Mouse (Mus musculus) embryo, embryonic 11 days (tissue): ENCODE results near the gene Dnph1.
A peak's percentile ranks its signal among the peaks of the same experiment; 100 is the strongest.
"Not testable (repeated sequence)": the region's sequence is repeated elsewhere in the genome, so short reads cannot be mapped to it uniquely, and the experiment has no call there.

Experiments
- DNase-seq: peaks from one replicate; pipeline ENCODE4 v3.0.0-alpha.2; 2015

The Dnph1 gene

DNA sequence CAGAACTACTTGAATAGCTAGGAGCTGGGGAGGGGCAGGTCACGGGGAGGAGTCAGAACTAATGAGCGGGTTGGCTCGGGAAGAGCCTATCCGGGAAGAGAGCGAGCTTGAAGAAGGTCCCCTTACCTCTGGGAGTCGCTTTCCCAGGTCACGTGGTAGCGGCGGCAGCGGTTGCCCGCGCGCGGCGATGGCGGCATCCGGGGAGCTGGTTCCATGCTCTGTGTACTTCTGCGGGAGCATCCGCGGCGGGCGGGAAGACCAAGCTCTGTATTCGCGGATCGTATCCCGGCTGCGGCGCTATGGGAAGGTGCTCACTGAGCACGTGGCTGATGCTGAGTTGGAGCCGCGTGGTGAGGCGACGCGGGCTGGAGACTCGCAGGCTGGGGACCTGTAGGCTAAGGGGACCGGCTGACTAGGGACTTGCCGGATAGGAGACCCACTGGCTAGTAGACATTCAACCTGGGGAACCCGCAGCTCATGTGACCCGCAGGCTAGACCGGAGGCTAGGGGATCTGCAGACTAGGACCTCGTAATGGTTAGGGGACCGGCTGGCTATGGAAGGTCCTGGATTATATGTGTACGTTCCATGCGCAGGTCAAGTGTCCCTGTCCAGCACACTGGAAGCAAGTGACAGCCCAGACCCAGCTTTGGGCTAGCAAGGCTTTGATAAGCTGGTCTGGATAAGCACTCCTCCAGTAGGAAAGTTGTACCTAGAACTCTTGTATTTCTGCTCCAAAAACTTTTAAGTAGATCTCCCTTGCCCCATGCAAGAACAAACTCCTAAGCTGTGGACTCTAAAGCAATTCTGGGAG, at the start of gene Dnph1:
Gene Dnph1, plus strand, starts transcription at position 89 of the 812 bp plus-strand sequence.
- peak; percentile 94 for DNase-seq

GRCm38 (mm10) chr17:46452683-46453082, 43.8 kb upstream of the Dnph1 start:
- DNase-seq: no peak

DNA sequence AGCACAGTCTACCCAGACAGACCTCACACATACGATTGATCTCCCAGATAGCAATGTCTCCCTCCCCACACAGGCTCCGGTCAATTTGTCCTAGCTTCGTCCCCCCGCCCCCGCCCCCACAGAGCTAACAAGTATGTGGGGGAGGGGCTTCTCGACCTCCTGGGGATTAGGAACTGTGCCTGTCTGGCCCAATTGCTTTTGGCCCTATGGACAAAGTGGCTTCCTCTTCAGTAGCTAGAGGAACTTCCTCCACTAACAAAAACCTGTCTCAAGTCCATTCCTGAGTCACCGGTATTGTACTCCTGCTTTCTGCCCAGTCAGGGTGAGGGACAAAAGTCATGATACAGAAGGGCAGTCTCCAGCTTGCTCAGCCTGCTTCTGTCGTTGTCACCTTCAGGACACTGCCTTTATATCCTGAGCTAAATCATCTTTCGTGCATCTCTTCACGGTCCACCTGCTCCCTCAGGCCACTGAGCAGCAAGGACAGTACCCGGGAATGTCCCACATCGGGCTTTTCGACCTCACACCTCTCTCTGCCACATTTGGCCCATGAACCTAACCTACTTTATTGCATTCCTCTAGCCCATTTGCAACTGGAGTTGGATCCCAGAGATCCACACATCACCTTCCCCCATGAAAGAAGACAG, 43.1 kb upstream of the Dnph1 start:
- DNase-seq: peak; percentile 27

GRCm38 (mm10) chr17:46453970-46454411, 42.5 kb upstream of the Dnph1 start:
- peak; percentile 39 for DNase-seq

DNA sequence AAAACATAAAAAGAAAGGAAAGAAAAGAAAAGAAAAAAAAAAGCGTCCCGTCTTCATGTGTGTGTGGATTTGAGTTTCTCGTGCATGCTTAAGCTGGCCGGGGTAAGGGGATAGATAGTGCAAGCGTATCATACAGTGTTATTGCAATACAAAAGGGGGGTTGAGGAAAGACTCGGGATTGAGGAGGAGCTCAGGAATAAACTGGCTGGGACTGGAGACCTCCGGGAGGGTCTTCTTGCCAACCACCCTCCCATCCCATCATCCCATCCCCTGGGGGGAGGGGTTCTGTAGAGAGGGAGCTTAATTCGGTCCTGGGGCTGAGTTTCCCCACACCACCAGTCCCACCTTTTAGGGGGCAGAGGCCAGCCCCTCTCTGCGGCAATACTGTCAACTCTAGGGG, 42.0 kb upstream of the Dnph1 start:
- peak; percentile 52 for DNase-seq

GRCm38 (mm10) chr17:46455110-46455691, 41.3 kb upstream of the Dnph1 start:
- DNase-seq: peak; percentile 64

DNA sequence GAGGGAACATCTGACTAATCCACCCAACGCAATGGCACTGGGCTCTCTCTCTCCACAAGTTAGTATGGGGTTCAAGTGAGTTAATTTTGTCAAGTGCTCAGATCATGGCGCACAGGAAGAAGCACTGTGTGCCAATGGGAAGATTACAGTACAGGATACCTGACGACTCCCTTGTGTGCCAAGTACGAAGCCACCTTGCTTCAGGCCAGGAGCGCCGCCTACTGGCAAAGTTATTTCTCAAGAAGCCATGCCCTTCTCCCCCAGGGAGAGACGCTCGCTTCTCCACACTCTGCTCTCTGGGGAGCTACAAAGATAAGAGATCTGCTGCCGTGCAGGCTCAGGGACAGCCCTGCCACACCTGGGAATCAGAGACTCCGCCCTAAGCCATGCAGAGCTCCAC, 38.7 kb upstream of the Dnph1 start:
- peak; percentile 64 for DNase-seq

DNA sequence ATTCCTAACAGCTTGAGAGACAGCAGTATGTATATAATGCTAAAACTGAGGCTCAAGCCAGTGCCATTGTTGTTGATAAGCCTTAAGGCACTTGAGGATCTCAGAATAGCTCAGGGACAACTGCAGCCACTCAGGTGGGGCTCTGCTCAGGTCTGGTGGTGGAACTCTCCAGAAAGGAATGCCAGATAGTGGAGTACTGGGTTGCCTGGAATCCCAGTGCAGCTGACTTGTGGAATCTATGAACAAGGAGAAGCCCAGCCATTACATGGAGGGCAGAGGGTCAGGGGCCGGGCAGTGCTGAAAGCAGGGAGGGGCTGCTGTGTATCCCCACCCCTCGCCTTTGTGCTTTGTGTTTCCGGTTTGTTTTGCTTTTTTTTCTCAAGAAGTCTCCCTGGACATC, 38.1 kb upstream of the Dnph1 start:
- DNase-seq: no peak

GRCm38 (mm10) chr17:46460673-46461072, 35.8 kb upstream of the Dnph1 start:
- no peak for DNase-seq

GRCm38 (mm10) chr17:46461347-46461746, 35.2 kb upstream of the Dnph1 start:
- no peak for DNase-seq

DNA sequence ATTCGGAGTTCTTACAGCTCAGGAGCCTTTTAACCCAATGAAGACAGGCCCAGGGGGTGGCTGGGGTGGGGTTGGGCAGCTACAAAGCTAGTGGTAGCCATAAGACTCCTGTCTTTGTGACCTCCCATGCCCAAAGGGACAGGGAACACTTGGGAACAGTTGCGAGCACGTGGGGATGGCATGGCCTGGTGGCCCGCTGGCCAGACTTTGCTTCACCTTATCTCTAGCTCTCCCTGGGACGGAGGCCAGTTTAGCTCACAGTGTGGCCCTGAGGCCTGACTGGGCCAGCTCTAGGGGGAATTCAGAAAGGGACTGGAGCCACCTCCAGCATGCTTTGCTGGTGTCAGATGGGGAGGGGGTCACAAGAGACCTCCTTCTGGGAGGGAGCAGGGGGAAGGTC, 34.3 kb upstream of the Dnph1 start:
- DNase-seq: no peak

DNA sequence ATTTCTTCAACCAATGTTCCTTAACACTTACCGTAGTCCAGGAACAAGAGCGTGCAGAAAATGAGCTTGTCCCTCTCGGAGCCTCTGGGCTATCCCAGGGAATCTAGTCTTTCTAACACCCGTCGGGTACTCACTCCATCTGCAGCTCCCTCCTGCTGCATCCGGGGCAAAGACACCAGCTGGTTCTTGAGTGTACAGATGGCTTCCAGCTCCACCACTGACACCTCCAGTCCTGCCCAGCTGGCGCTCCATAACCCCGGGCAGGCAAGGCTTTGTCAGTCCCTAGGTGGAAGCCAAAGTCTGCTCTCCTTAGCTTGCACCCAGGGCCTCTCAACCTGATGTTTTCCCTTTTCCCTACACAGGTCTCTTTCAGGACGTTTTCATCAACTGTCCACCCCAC, 28.7 kb upstream of the Dnph1 start:
- DNase-seq: no peak

DNA sequence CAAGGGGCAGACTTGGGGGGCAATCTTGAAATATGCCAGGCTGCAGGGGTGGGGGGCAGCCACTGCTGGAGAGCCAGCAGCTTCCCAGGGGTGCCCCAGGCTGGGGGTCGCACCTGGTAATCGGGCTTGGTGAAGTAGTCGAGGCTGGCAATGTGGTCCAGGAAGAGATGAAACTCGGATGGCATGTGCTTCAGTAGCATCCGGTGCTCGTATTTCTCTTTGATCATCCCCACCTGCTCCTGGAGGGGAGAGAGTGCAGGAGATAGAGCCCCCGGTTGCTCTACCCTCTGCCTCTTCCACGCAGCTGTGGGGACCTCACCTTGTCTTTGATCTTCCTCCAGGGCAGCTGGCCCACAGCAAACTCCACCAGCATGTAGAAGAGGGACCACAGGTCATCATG, 19.9 kb upstream of the Dnph1 start:
- no peak for DNase-seq

DNA sequence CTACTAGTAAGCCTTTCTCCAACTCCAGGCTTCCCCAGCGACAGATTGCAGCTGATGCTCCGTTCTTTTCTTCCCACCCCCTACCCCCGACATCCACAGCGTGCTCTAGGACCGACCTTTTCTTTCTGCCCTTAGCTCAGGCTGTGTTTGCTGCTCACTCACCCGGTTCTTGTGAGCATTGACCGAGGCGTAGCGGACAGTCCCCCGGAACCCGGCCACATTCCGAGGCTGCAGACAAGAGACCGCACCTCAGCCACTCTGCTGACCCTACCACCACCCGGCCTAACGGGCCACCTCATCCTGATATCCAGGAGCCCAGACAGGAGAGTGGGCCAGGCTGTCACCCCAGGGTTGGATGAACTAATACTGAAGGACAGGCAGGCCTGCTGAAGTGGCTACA, 19.2 kb upstream of the Dnph1 start:
- no peak for DNase-seq

DNA sequence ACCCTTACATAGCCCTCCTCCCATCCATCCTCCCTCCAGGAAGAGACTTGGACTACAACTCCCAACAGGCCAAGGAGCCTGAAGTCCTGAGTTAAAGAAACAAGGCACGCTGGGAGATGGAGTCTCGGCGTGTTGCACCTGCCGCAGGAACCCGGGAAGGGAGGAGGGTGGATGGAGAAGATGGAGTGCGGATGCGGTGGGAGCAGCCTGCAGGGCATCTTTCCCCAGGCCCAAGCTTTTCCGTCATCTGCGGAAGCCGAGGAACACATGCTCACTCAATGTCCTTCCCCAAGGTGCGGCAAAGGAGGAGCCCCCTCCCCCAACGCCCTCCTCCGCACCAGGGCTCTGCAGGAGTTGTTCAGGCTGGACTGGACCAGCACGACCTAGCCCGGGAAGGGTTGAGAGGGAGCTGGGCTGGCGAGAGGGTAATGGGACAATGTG, 12.9 kb upstream of the Dnph1 start:
- peak; percentile 80 for DNase-seq

DNA sequence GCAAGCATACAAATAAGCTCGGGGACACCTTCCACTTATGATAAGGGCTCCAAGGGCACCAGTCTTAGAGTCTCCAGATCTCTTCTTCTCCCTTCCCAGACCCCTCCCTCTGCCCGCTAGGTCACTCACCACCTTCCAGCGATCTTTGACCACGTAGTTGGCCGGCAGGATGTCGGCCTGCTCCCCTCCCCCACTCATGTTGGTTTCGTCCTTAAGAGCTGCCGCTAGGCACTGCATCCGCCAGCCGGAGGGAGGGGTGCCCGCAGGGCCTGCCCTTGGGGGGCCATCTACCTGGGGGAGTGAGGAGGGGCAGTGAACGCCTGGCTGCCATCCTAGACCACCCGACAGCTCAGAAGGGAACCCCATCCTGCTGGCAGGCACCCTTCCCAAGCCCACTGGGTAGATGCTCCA, 12.5 kb upstream of the Dnph1 start:
- peak; percentile 58 for DNase-seq

DNA sequence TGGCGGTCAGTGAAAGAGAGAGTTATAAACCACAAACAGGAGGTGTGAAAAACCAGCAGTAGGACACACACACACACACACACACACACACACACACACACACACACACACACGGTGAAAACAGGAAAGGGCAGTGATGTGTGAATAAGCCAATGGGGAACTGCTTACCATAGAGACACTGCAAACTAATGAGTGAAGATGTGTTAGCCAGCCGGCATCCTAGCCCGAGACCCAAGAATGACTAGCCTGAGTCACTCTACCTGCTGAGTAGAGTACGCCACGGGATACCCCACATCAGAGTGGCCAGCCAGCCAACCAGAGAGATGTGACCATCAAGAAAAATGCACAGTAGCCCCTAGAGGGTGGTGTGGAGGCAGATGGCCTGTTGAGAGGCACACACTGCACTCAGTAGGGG, 12.0 kb upstream of the Dnph1 start:
- DNase-seq: no peak

- DNase-seq: peak; percentile 22
Measured at GRCm38 (mm10) chr17:46486995-46487394, 9.5 kb upstream of the Dnph1 start.

DNA sequence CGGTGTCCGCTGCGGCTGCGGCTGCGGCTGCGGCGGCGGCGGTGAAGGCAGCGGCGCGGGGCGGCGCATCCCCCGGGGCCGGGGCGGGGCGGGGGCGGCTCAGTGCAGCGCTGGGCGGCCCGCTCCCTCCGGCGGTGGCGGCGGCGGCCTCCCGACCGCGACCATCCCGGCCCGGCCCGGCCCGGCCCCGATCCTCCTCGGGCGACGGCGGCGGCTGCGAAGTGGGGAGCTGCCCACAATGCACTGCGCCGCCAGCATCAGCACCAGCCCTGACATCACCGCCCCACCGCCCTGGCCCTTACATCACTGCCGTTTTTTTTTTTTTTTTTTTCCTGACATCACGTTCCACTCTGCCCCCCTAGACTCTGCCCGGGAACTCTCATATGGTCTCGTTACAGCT, 9.1 kb upstream of the Dnph1 start, which contains the start of gene Ttbk1:
Gene Ttbk1, minus strand, starts transcription at position 245 of the 400 bp plus-strand sequence.
- DNase-seq: peak; percentile 66

GRCm38 (mm10) chr17:46495486-46495885, 1.0 kb upstream of the Dnph1 start:
- DNase-seq: no peak

- not testable (repeated sequence) for DNase-seq
Measured at GRCm38 (mm10) chr17:46496081-46496480, 430 bp upstream of the Dnph1 start.

DNA sequence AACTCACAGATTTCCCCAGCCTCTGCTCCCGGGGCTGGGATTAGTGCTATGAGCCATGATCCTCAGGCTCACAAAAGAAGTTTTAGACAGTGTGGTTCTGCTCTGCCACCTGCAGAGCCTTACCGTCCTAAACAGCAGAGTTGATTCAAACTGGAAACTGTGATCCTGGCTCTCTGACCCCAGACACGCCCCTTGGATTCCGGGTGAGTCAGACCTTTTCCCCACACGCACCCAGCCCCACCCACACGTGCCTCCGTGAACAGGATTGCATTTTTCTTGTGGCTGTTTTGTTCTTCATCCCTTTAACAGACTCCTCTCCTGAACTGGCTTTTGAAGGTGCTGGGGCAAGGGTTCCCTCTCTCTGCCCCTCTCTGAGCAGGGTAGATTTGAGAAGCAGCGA, 1.4 kb downstream of the Dnph1 start:
- no peak for DNase-seq

- no peak for DNase-seq
Measured at GRCm38 (mm10) chr17:46502775-46503174, 6.3 kb downstream of the Dnph1 start.
